Mouse (Mus musculus): Measurements from ENCODE around the gene Rpap2. TPM values are rescaled to one million over a fixed set of nuclear protein-coding genes. Genes with fewer than 3 reads are reported as not detected.

The Rpap2 gene
- polyA plus RNA-seq, 1 experiment from 2014 or later: 23.9 TPM

- Histone ChIP-seq H3K27me3 (ENCODE audit: control insufficient read depth, insufficient read depth, low read length) (no peaks in the 10 kb centered on the region), H3K36me3 (ENCODE audit: control insufficient read depth, insufficient read depth, low read length) (no peaks in the 10 kb centered on the region), H3K9me3 (ENCODE audit: control insufficient read depth, low read length) (no peaks in the 10 kb centered on the region), H3K4me2 (ENCODE audit: low read depth, severe bottlenecking) (peak overlapping the region; percentile 60), H3K9ac (ENCODE audit: low read length) (no peak overlapping the region), H3K27ac (replicated peaks; ENCODE audit: low read depth, low read length) (no peak overlapping the region), H3K4me1 (ENCODE audit: control insufficient read depth, insufficient read depth, low read length) (no peaks in the 10 kb centered on the region), H3K4me3 (ENCODE audit: low read depth, low read length) (peak overlapping the region; percentile 36)
- 26% methylated on average over 9 of the region's 9 CpGs for WGBS
- DNase-seq (ENCODE audit: low spot score): no peak
- no peak for ATAC-seq (ENCODE audit: insufficient number of reproducible peaks, low FRiP score, low TSS enrichment, low read depth)
Observed at GRCm38 (mm10) chr5:107688499-107688866, 91.3 kb downstream of the Rpap2 start.

- H3K9me3 ChIP-seq (ENCODE audit: control insufficient read depth, low read length): no peaks in the 10 kb centered on the region
- ATAC-seq (ENCODE audit: insufficient number of reproducible peaks, low FRiP score, low TSS enrichment, low read depth): no peak
- no peaks in the 10 kb centered on the region for H3K4me1 ChIP-seq (ENCODE audit: control insufficient read depth, insufficient read depth, low read length)
- no peak overlapping the region for H3K4me3 ChIP-seq (ENCODE audit: low read depth, low read length)
- no peak for DNase-seq (ENCODE audit: low spot score)
- no peaks in the 10 kb centered on the region for H3K36me3 ChIP-seq (ENCODE audit: control insufficient read depth, insufficient read depth, low read length)
- 89% methylated on average over 3 of the region's 3 CpGs for WGBS
- no peak overlapping the region for H3K4me2 ChIP-seq (ENCODE audit: low read depth, severe bottlenecking)
- no peak overlapping the region for H3K9ac ChIP-seq (ENCODE audit: low read length)
- H3K27me3 ChIP-seq (ENCODE audit: control insufficient read depth, insufficient read depth, low read length): no peaks in the 10 kb centered on the region
- H3K27ac ChIP-seq (replicated peaks; ENCODE audit: low read depth, low read length): no peak overlapping the region
Observed at GRCm38 (mm10) chr5:107695019-107695418, 97.8 kb downstream of the Rpap2 start.

- no peaks in the 10 kb centered on the region for H3K4me1 ChIP-seq (ENCODE audit: control insufficient read depth, insufficient read depth, low read length)
- WGBS: 82% methylated on average over 8 of the region's 8 CpGs
Observed at GRCm38 (mm10) chr5:107698888-107699287, 101.7 kb downstream of the Rpap2 start.

GRCm38 (mm10) chr5:107700873-107701272 is 103.7 kb downstream of the Rpap2 start:
- no peak overlapping the region for H3K9ac ChIP-seq (ENCODE audit: low read length)
- no peak for DNase-seq (ENCODE audit: low spot score)
- 94% methylated on average over 10 of the region's 10 CpGs for WGBS
- no peaks in the 10 kb centered on the region for H3K27me3 ChIP-seq (ENCODE audit: control insufficient read depth, insufficient read depth, low read length)
- no peaks in the 10 kb centered on the region for H3K36me3 ChIP-seq (ENCODE audit: control insufficient read depth, insufficient read depth, low read length)
- no peak overlapping the region for H3K4me2 ChIP-seq (ENCODE audit: low read depth, severe bottlenecking)
- no peaks in the 10 kb centered on the region for H3K9me3 ChIP-seq (ENCODE audit: control insufficient read depth, low read length)
- H3K4me1 ChIP-seq (ENCODE audit: control insufficient read depth, insufficient read depth, low read length): no peaks in the 10 kb centered on the region
- no peak for ATAC-seq (ENCODE audit: insufficient number of reproducible peaks, low FRiP score, low TSS enrichment, low read depth)
- no peak overlapping the region for H3K27ac ChIP-seq (replicated peaks; ENCODE audit: low read depth, low read length)
- no peak overlapping the region for H3K4me3 ChIP-seq (ENCODE audit: low read depth, low read length)

More at GRCm38 (mm10) chr5:107698888-107699287, 101.7 kb downstream of the Rpap2 start:
- DNase-seq (ENCODE audit: low spot score) (no peak), ATAC-seq (ENCODE audit: insufficient number of reproducible peaks, low FRiP score, low TSS enrichment, low read depth) (no peak)
- Histone ChIP-seq H3K9me3 (ENCODE audit: control insufficient read depth, low read length) (no peaks in the 10 kb centered on the region), H3K4me3 (ENCODE audit: low read depth, low read length) (no peak overlapping the region), H3K27ac (replicated peaks; ENCODE audit: low read depth, low read length) (no peak overlapping the region), H3K4me2 (ENCODE audit: low read depth, severe bottlenecking) (no peak overlapping the region), H3K36me3 (ENCODE audit: control insufficient read depth, insufficient read depth, low read length) (no peaks in the 10 kb centered on the region), H3K27me3 (ENCODE audit: control insufficient read depth, insufficient read depth, low read length) (no peaks in the 10 kb centered on the region), H3K9ac (ENCODE audit: low read length) (no peak overlapping the region)

GRCm38 (mm10) chr5:107701658-107702057 is 104.5 kb downstream of the Rpap2 start:
- ATAC-seq (ENCODE audit: insufficient number of reproducible peaks, low FRiP score, low TSS enrichment, low read depth): no peak
- Histone ChIP-seq H3K9me3 (ENCODE audit: control insufficient read depth, low read length) (no peaks in the 10 kb centered on the region), H3K4me1 (ENCODE audit: control insufficient read depth, insufficient read depth, low read length) (no peaks in the 10 kb centered on the region), H3K27ac (replicated peaks; ENCODE audit: low read depth, low read length) (no peak overlapping the region), H3K4me2 (ENCODE audit: low read depth, severe bottlenecking) (no peak overlapping the region), H3K27me3 (ENCODE audit: control insufficient read depth, insufficient read depth, low read length) (no peaks in the 10 kb centered on the region), H3K36me3 (ENCODE audit: control insufficient read depth, insufficient read depth, low read length) (no peaks in the 10 kb centered on the region), H3K9ac (ENCODE audit: low read length) (no peak overlapping the region), H3K4me3 (ENCODE audit: low read depth, low read length) (no peak overlapping the region)
- no peak for DNase-seq (ENCODE audit: low spot score)
- WGBS: 80% methylated on average over 9 of the region's 9 CpGs

- H3K27ac ChIP-seq (replicated peaks; ENCODE audit: low read depth, low read length): no peak overlapping the region
- H3K9ac ChIP-seq (ENCODE audit: low read length): no peak overlapping the region
- H3K9me3 ChIP-seq (ENCODE audit: control insufficient read depth, low read length): no peaks in the 10 kb centered on the region
- H3K27me3 ChIP-seq (ENCODE audit: control insufficient read depth, insufficient read depth, low read length): no peaks in the 10 kb centered on the region
- no peaks in the 10 kb centered on the region for H3K36me3 ChIP-seq (ENCODE audit: control insufficient read depth, insufficient read depth, low read length)
- no peak for DNase-seq (ENCODE audit: low spot score)
- no peak for ATAC-seq (ENCODE audit: insufficient number of reproducible peaks, low FRiP score, low TSS enrichment, low read depth)
- no peak overlapping the region for H3K4me2 ChIP-seq (ENCODE audit: low read depth, severe bottlenecking)
- H3K4me3 ChIP-seq (ENCODE audit: low read depth, low read length): no peak overlapping the region
- no peaks in the 10 kb centered on the region for H3K4me1 ChIP-seq (ENCODE audit: control insufficient read depth, insufficient read depth, low read length)
- 83% methylated on average over 6 of the region's 6 CpGs for WGBS
Observed at GRCm38 (mm10) chr5:107703207-107703763, 106.1 kb downstream of the Rpap2 start.

- H3K4me2 ChIP-seq (ENCODE audit: low read depth, severe bottlenecking): no peak overlapping the region
- H3K36me3 ChIP-seq (ENCODE audit: control insufficient read depth, insufficient read depth, low read length): no peaks in the 10 kb centered on the region
- no peaks in the 10 kb centered on the region for H3K27me3 ChIP-seq (ENCODE audit: control insufficient read depth, insufficient read depth, low read length)
- H3K4me1 ChIP-seq (ENCODE audit: control insufficient read depth, insufficient read depth, low read length): no peaks in the 10 kb centered on the region
- no peak overlapping the region for H3K9ac ChIP-seq (ENCODE audit: low read length)
- no peak overlapping the region for H3K27ac ChIP-seq (replicated peaks; ENCODE audit: low read depth, low read length)
- DNase-seq (ENCODE audit: low spot score): no peak
- 87% methylated on average over 4 of the region's 4 CpGs for WGBS
- no peak overlapping the region for H3K4me3 ChIP-seq (ENCODE audit: low read depth, low read length)
- ATAC-seq (ENCODE audit: insufficient number of reproducible peaks, low FRiP score, low TSS enrichment, low read depth): no peak
- no peaks in the 10 kb centered on the region for H3K9me3 ChIP-seq (ENCODE audit: control insufficient read depth, low read length)
Observed at GRCm38 (mm10) chr5:107705756-107706155, 108.6 kb downstream of the Rpap2 start.

- WGBS: 65% methylated on average over 1 of the region's 1 CpGs
- H3K27me3 ChIP-seq (ENCODE audit: control insufficient read depth, insufficient read depth, low read length): no peaks in the 10 kb centered on the region
- no peak overlapping the region for H3K27ac ChIP-seq (replicated peaks; ENCODE audit: low read depth, low read length)
- ATAC-seq (ENCODE audit: insufficient number of reproducible peaks, low FRiP score, low TSS enrichment, low read depth) (no peak), DNase-seq (ENCODE audit: low spot score) (no peak)
- no peak overlapping the region for H3K9ac ChIP-seq (ENCODE audit: low read length)
- no peaks in the 10 kb centered on the region for H3K4me1 ChIP-seq (ENCODE audit: control insufficient read depth, insufficient read depth, low read length)
- H3K9me3 ChIP-seq (ENCODE audit: control insufficient read depth, low read length): no peaks in the 10 kb centered on the region
- no peak overlapping the region for H3K4me3 ChIP-seq (ENCODE audit: low read depth, low read length)
- H3K36me3 ChIP-seq (ENCODE audit: control insufficient read depth, insufficient read depth, low read length): no peaks in the 10 kb centered on the region
- no peak overlapping the region for H3K4me2 ChIP-seq (ENCODE audit: low read depth, severe bottlenecking)
Observed at GRCm38 (mm10) chr5:107706262-107706661, 109.1 kb downstream of the Rpap2 start.

- WGBS: 92% methylated on average over 8 of the region's 8 CpGs
Observed at GRCm38 (mm10) chr5:107708124-107708797, 111.1 kb downstream of the Rpap2 start.

More at GRCm38 (mm10) chr5:107708124-107708797, 111.1 kb downstream of the Rpap2 start:
- Histone ChIP-seq H3K4me3 (ENCODE audit: low read depth, low read length) (no peak overlapping the region), H3K4me1 (ENCODE audit: control insufficient read depth, insufficient read depth, low read length) (no peaks in the 10 kb centered on the region), H3K4me2 (ENCODE audit: low read depth, severe bottlenecking) (no peak overlapping the region), H3K9ac (ENCODE audit: low read length) (no peak overlapping the region), H3K36me3 (ENCODE audit: control insufficient read depth, insufficient read depth, low read length) (no peaks in the 10 kb centered on the region), H3K9me3 (ENCODE audit: control insufficient read depth, low read length) (no peaks in the 10 kb centered on the region), H3K27me3 (ENCODE audit: control insufficient read depth, insufficient read depth, low read length) (no peaks in the 10 kb centered on the region), H3K27ac (replicated peaks; ENCODE audit: low read depth, low read length) (no peak overlapping the region)
- DNase-seq (ENCODE audit: low spot score) (no peak), ATAC-seq (ENCODE audit: insufficient number of reproducible peaks, low FRiP score, low TSS enrichment, low read depth) (no peak)

All from limb, embryonic 11.5 days (tissue).